Mouse (Mus musculus): Measurements from ENCODE around the gene Lrrc4c. TPM values are rescaled to one million over a fixed set of nuclear protein-coding genes. Genes with fewer than 3 reads are reported as not detected.

The Lrrc4c gene
- polyA plus RNA-seq, 1 experiment from 2014 or later = 0.58 TPM

GRCm38 (mm10) chr2:96585665-96586064 lies 267.7 kb downstream of the Lrrc4c start:
- 11% methylated on average over 4 of the region's 4 CpGs for WGBS
- Histone ChIP-seq H3K4me3 (ENCODE audit: low read length) (no peak overlapping the region), H3K9ac (ENCODE audit: low read depth, low read length) (no peak overlapping the region), H3K4me2 (replicated peaks; ENCODE audit: low read depth, low read length) (no peak overlapping the region), H3K36me3 (ENCODE audit: control insufficient read depth, insufficient read depth, low read length) (no peaks in the 10 kb centered on the region), H3K4me1 (ENCODE audit: control insufficient read depth, insufficient read depth, low read length) (no peaks in the 10 kb centered on the region), H3K27me3 (ENCODE audit: control insufficient read depth, insufficient read depth, low read length) (no peaks in the 10 kb centered on the region), H3K27ac (ENCODE audit: low read depth, low read length) (no peak overlapping the region), H3K9me3 (ENCODE audit: control insufficient read depth, low read length) (no peaks in the 10 kb centered on the region)
- ATAC-seq (ENCODE audit: low FRiP score, low TSS enrichment) = peak; percentile 72; the same call in 1 of the 2 replicates

DNA sequence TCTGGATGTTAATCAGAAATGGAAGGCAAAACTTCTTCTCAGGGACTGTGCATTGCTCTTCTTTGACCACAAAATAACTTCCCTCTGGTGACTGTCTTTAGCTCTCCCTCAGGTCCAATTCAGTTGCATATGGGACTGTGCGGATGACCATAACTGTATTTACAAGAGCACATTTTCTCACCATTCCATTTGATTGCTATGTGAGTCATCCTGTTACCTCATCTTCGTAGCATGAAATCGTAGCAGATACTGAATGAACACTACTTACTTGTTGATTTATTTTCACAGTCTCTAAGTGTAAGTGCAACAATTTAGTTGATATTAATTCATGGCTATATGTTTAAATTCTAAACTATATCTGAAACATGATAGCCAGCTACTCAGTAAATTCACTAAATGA lies 286.8 kb downstream of the Lrrc4c start:
- Histone ChIP-seq H3K27me3 (ENCODE audit: control insufficient read depth, insufficient read depth, low read length) (no peaks in the 10 kb centered on the region), H3K9ac (ENCODE audit: low read depth, low read length) (no peak overlapping the region), H3K4me1 (ENCODE audit: control insufficient read depth, insufficient read depth, low read length) (no peaks in the 10 kb centered on the region), H3K4me3 (ENCODE audit: low read length) (no peak overlapping the region), H3K4me2 (replicated peaks; ENCODE audit: low read depth, low read length) (no peak overlapping the region), H3K9me3 (ENCODE audit: control insufficient read depth, low read length) (no peaks in the 10 kb centered on the region), H3K36me3 (ENCODE audit: control insufficient read depth, insufficient read depth, low read length) (no peaks in the 10 kb centered on the region), H3K27ac (ENCODE audit: low read depth, low read length) (no peak overlapping the region)
- no peak for ATAC-seq (ENCODE audit: low FRiP score, low TSS enrichment)
- 93% methylated on average over 3 of the region's 3 CpGs for whole genome bisulfite sequencing

DNA sequence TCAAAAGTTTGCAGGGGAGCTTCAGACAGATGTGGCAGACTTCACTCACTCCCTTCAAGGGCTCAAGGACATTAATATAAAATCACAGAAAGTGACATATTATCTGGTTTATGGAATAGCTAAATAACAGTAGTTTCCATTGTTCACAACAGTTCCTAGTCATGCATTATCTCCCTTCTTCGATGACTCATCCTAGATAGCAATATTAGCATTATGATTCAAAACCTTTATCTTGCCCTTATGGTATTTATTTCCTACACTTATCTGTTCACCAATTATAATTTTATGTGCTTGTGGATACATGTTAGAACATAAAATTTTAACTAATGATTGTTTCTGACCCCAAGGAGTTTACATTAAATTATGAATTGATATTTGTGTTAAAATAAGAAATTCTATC lies 296.2 kb downstream of the Lrrc4c start:
- no peak for ATAC-seq (ENCODE audit: low FRiP score, low TSS enrichment)
- 91% methylated on average over 1 of the region's 1 CpGs for WGBS
- Histone ChIP-seq H3K27ac (ENCODE audit: low read depth, low read length) (no peak overlapping the region), H3K4me1 (ENCODE audit: control insufficient read depth, insufficient read depth, low read length) (no peaks in the 10 kb centered on the region), H3K9me3 (ENCODE audit: control insufficient read depth, low read length) (no peaks in the 10 kb centered on the region), H3K27me3 (ENCODE audit: control insufficient read depth, insufficient read depth, low read length) (no peaks in the 10 kb centered on the region), H3K4me3 (ENCODE audit: low read length) (no peak overlapping the region), H3K9ac (ENCODE audit: low read depth, low read length) (no peak overlapping the region), H3K4me2 (replicated peaks; ENCODE audit: low read depth, low read length) (no peak overlapping the region), H3K36me3 (ENCODE audit: control insufficient read depth, insufficient read depth, low read length) (no peaks in the 10 kb centered on the region)

GRCm38 (mm10) chr2:96618691-96619205 lies 300.8 kb downstream of the Lrrc4c start:
- no peaks in the 10 kb centered on the region for H3K36me3 ChIP-seq (ENCODE audit: control insufficient read depth, insufficient read depth, low read length)
- H3K9ac ChIP-seq (ENCODE audit: low read depth, low read length) = no peak overlapping the region
- no peak for ATAC-seq (ENCODE audit: low FRiP score, low TSS enrichment)
- WGBS = 58% methylated on average over 6 of the region's 6 CpGs
- no peak overlapping the region for H3K4me3 ChIP-seq (ENCODE audit: low read length)
- no peak overlapping the region for H3K27ac ChIP-seq (ENCODE audit: low read depth, low read length)
- H3K9me3 ChIP-seq (ENCODE audit: control insufficient read depth, low read length) = no peaks in the 10 kb centered on the region
- H3K27me3 ChIP-seq (ENCODE audit: control insufficient read depth, insufficient read depth, low read length) = no peaks in the 10 kb centered on the region
- H3K4me2 ChIP-seq (replicated peaks; ENCODE audit: low read depth, low read length) = no peak overlapping the region
- H3K4me1 ChIP-seq (ENCODE audit: control insufficient read depth, insufficient read depth, low read length) = no peaks in the 10 kb centered on the region

- ATAC-seq (ENCODE audit: low FRiP score, low TSS enrichment) = no peak
- H3K27me3 ChIP-seq (ENCODE audit: control insufficient read depth, insufficient read depth, low read length) = no peaks in the 10 kb centered on the region
- H3K9me3 ChIP-seq (ENCODE audit: control insufficient read depth, low read length) = no peaks in the 10 kb centered on the region
- no peak overlapping the region for H3K4me3 ChIP-seq (ENCODE audit: low read length)
- no peak overlapping the region for H3K4me2 ChIP-seq (replicated peaks; ENCODE audit: low read depth, low read length)
- H3K36me3 ChIP-seq (ENCODE audit: control insufficient read depth, insufficient read depth, low read length) = no peaks in the 10 kb centered on the region
- no peak overlapping the region for H3K27ac ChIP-seq (ENCODE audit: low read depth, low read length)
- H3K9ac ChIP-seq (ENCODE audit: low read depth, low read length) = no peak overlapping the region
- no peaks in the 10 kb centered on the region for H3K4me1 ChIP-seq (ENCODE audit: control insufficient read depth, insufficient read depth, low read length)
- WGBS = 61% methylated on average over 4 of the region's 4 CpGs
Observed at GRCm38 (mm10) chr2:96667113-96667512, 349.1 kb downstream of the Lrrc4c start.

- Histone ChIP-seq H3K9me3 (ENCODE audit: control insufficient read depth, low read length) (no peaks in the 10 kb centered on the region), H3K4me3 (ENCODE audit: low read length) (no peak overlapping the region), H3K27ac (ENCODE audit: low read depth, low read length) (no peak overlapping the region), H3K4me2 (replicated peaks; ENCODE audit: low read depth, low read length) (no peak overlapping the region), H3K36me3 (ENCODE audit: control insufficient read depth, insufficient read depth, low read length) (no peaks in the 10 kb centered on the region), H3K27me3 (ENCODE audit: control insufficient read depth, insufficient read depth, low read length) (no peaks in the 10 kb centered on the region), H3K4me1 (ENCODE audit: control insufficient read depth, insufficient read depth, low read length) (no peaks in the 10 kb centered on the region), H3K9ac (ENCODE audit: low read depth, low read length) (no peak overlapping the region)
- no peak for ATAC-seq (ENCODE audit: low FRiP score, low TSS enrichment)
- WGBS = 79% methylated on average over 4 of the region's 4 CpGs
Observed at GRCm38 (mm10) chr2:96681806-96682205, 363.8 kb downstream of the Lrrc4c start.

DNA sequence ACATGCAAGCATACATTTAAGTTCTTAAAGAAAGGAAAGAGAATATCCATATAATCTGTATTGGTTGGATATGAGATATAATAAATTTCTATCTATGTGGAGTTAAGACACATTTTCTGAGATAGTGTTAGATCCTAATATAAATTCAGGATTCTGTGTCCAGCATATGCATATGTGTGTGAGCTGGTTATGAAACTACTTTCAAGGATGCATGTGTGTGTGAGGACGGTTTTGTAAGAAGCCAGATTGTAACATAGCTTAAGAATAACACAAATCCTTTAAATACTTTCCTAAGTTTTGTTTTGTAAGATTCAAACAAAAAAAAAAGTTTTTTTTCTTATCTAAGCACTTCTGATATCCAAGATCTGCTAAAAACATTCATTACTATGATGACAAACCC lies 367.4 kb downstream of the Lrrc4c start:
- no peaks in the 10 kb centered on the region for H3K36me3 ChIP-seq (ENCODE audit: control insufficient read depth, insufficient read depth, low read length)
- H3K4me3 ChIP-seq (ENCODE audit: low read length) = no peak overlapping the region
- ATAC-seq (ENCODE audit: low FRiP score, low TSS enrichment) = no peak
- no peaks in the 10 kb centered on the region for H3K9me3 ChIP-seq (ENCODE audit: control insufficient read depth, low read length)
- H3K4me1 ChIP-seq (ENCODE audit: control insufficient read depth, insufficient read depth, low read length) = no peaks in the 10 kb centered on the region
- no peak overlapping the region for H3K9ac ChIP-seq (ENCODE audit: low read depth, low read length)
- H3K4me2 ChIP-seq (replicated peaks; ENCODE audit: low read depth, low read length) = no peak overlapping the region
- H3K27ac ChIP-seq (ENCODE audit: low read depth, low read length) = no peak overlapping the region
- WGBS = 75% methylated on average over 1 of the region's 1 CpGs
- no peaks in the 10 kb centered on the region for H3K27me3 ChIP-seq (ENCODE audit: control insufficient read depth, insufficient read depth, low read length)

DNA sequence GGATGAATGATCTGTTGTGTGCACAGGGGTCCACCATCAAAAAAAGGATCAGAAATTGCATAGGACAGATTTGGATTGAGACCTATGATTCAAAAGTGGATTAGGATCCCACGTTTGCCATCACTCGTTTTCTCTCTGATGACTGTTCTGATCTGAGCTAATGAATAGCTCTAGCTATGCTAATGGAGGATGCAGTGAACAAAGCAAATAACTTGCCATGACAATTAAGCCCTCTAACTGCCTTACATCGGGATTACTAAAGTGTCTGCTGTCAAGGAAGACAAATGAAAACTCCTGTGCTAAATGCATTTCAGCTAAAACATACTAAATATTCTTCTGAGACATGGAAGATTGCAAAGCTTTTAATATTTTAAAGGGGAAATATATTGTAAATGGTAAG lies 387.0 kb downstream of the Lrrc4c start:
- H3K4me2 ChIP-seq (replicated peaks; ENCODE audit: low read depth, low read length) = no peak overlapping the region
- H3K27ac ChIP-seq (ENCODE audit: low read depth, low read length) = no peak overlapping the region
- no peaks in the 10 kb centered on the region for H3K4me1 ChIP-seq (ENCODE audit: control insufficient read depth, insufficient read depth, low read length)
- 46% methylated on average over 3 of the region's 3 CpGs for WGBS
- no peaks in the 10 kb centered on the region for H3K9me3 ChIP-seq (ENCODE audit: control insufficient read depth, low read length)
- no peaks in the 10 kb centered on the region for H3K27me3 ChIP-seq (ENCODE audit: control insufficient read depth, insufficient read depth, low read length)
- no peaks in the 10 kb centered on the region for H3K36me3 ChIP-seq (ENCODE audit: control insufficient read depth, insufficient read depth, low read length)
- no peak overlapping the region for H3K4me3 ChIP-seq (ENCODE audit: low read length)
- ATAC-seq (ENCODE audit: low FRiP score, low TSS enrichment) = no peak
- H3K9ac ChIP-seq (ENCODE audit: low read depth, low read length) = no peak overlapping the region

DNA sequence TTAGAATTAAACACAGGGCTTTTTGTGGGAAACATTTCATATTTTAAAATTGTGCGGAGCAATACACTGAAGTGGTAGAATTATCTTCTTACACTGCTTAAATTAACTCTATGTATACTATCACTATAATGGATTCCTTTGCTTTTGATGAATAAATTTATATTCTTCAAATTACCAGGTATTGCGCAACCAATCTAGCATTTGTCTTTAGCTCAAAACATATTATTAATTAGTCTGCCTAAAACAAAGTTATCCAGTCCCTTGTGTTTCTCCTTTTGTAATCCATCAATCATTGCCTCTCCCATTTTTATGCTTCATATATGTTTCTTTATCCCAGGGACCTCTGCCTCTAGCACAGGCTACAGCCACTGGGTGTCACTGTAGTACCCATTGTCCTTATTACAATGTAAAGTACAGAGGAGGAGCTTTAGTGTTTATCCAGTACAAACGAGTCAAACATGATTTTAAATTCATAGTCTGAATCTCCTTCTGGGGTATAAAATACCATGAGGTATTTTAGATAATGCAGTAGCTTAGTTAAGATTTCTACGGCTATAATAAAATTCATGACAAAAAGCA lies 389.9 kb downstream of the Lrrc4c start:
- 71% methylated on average over 4 of the region's 4 CpGs for WGBS
- Histone ChIP-seq H3K4me2 (replicated peaks; ENCODE audit: low read depth, low read length) (no peak overlapping the region), H3K9ac (ENCODE audit: low read depth, low read length) (no peak overlapping the region), H3K4me3 (ENCODE audit: low read length) (no peak overlapping the region), H3K4me1 (ENCODE audit: control insufficient read depth, insufficient read depth, low read length) (no peaks in the 10 kb centered on the region), H3K9me3 (ENCODE audit: control insufficient read depth, low read length) (no peaks in the 10 kb centered on the region), H3K27me3 (ENCODE audit: control insufficient read depth, insufficient read depth, low read length) (no peaks in the 10 kb centered on the region), H3K27ac (ENCODE audit: low read depth, low read length) (no peak overlapping the region), H3K36me3 (ENCODE audit: control insufficient read depth, insufficient read depth, low read length) (no peaks in the 10 kb centered on the region)
- ATAC-seq (ENCODE audit: low FRiP score, low TSS enrichment) = no peak
